Mouse (Mus musculus): ENCODE results near the gene Ehhadh. TPM values are rescaled to one million over a fixed set of nuclear protein-coding genes. Genes with fewer than 3 reads are reported as not detected.

Ehhadh gene
- polyA plus RNA-seq, 1 experiment from 2014 or later = 1.5 TPM

DNA sequence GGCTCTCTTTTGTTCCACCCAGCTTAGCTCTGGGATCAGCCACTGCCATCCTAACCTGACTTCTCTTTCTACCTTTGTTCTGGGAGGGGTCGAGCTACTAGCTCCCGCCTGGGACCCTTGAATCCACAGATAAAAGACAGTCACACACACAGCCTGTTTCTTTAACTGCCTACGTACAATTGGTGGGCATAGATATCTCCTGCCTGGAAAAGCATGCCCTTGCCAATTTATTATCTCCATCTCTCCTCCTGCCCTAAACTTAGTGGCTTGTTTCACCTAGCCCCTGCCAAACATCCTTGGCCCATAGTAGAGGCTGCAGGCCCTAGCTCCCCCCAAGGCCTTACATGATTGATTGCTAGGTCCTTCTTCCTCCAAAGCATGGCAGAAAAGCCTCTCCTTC, 46.1 kb downstream of the Ehhadh start:
- Histone ChIP-seq H3K9ac (ENCODE audit: low read length) (no peak overlapping the region), H3K4me3 (ENCODE audit: low read depth, low read length) (no peak overlapping the region), H3K4me1 (replicated peaks; ENCODE audit: control insufficient read depth, insufficient read depth, low read length) (no peaks in the 10 kb centered on the region), H3K27ac (ENCODE audit: low read depth, low read length) (no peak overlapping the region), H3K36me3 (ENCODE audit: control insufficient read depth, insufficient read depth, low read length) (no peaks in the 10 kb centered on the region), H3K9me3 (ENCODE audit: control insufficient read depth, low read length) (no peaks in the 10 kb centered on the region), H3K4me2 (ENCODE audit: low read depth, low read length, severe bottlenecking) (no peak overlapping the region), H3K27me3 (ENCODE audit: control insufficient read depth, insufficient read depth, low read length) (no peaks in the 10 kb centered on the region)
- ATAC-seq (replicated peaks; ENCODE audit: low FRiP score) (no peak), DNase-seq (ENCODE audit: low spot score) (no peak)
- WGBS = 77% methylated on average over 3 of the region's 3 CpGs

DNA sequence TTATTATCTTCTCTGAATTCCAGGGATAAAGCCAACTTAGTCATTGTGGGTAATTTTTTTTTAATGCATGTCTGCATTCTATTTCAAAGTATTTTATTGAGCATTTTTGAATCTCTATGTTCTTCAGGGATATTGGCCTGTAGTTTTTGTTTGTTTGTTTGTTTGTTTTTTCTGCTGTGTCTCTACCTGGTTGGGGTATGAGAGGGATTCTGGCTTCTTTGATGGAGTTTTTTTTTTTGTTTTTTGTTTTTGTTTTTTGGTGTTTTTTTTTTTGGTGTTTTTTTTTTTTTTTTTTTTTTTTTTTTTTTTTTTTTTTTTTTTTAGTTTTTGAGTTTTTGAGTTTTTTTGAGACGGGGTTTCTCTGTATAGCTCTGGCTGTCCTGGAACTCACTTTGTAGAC, 52.0 kb downstream of the Ehhadh start:
- WGBS = 77% methylated on average over 1 of the region's 1 CpGs
- H3K4me1 ChIP-seq (replicated peaks; ENCODE audit: control insufficient read depth, insufficient read depth, low read length) = no peaks in the 10 kb centered on the region

GRCm38 (mm10) chr16:21727897-21728364, 59.7 kb downstream of the Ehhadh start:
- Histone ChIP-seq H3K9me3 (ENCODE audit: control insufficient read depth, low read length) (no peaks in the 10 kb centered on the region), H3K4me2 (ENCODE audit: low read depth, low read length, severe bottlenecking) (peak overlapping the region; percentile 41; the same call in 1 of the 2 replicates), H3K4me3 (ENCODE audit: low read depth, low read length) (peak overlapping the region; percentile 19; the same call in 1 of the 2 replicates), H3K36me3 (ENCODE audit: control insufficient read depth, insufficient read depth, low read length) (no peaks in the 10 kb centered on the region), H3K9ac (ENCODE audit: low read length) (peak overlapping the region; percentile 35; the same call in 1 of the 2 replicates), H3K4me1 (replicated peaks; ENCODE audit: control insufficient read depth, insufficient read depth, low read length) (no peaks in the 10 kb centered on the region), H3K27ac (ENCODE audit: low read depth, low read length) (no peak overlapping the region), H3K27me3 (ENCODE audit: control insufficient read depth, insufficient read depth, low read length) (no peaks in the 10 kb centered on the region)
- WGBS = 34% methylated on average over 10 of the region's 10 CpGs
- ATAC-seq (replicated peaks; ENCODE audit: low FRiP score) = no peak
- peak; percentile 71 for DNase-seq (ENCODE audit: low spot score)

More for the DNA sequence above, 52.0 kb downstream of the Ehhadh start:
- Histone ChIP-seq H3K4me3 (ENCODE audit: low read depth, low read length) (no peak overlapping the region), H3K27ac (ENCODE audit: low read depth, low read length) (no peak overlapping the region), H3K36me3 (ENCODE audit: control insufficient read depth, insufficient read depth, low read length) (no peaks in the 10 kb centered on the region), H3K9me3 (ENCODE audit: control insufficient read depth, low read length) (no peaks in the 10 kb centered on the region), H3K9ac (ENCODE audit: low read length) (no peak overlapping the region), H3K27me3 (ENCODE audit: control insufficient read depth, insufficient read depth, low read length) (no peaks in the 10 kb centered on the region), H3K4me2 (ENCODE audit: low read depth, low read length, severe bottlenecking) (no peak overlapping the region)
- DNase-seq (ENCODE audit: low spot score) (no peak), ATAC-seq (replicated peaks; ENCODE audit: low FRiP score) (no peak)

- Histone ChIP-seq H3K27me3 (ENCODE audit: control insufficient read depth, insufficient read depth, low read length) (no peaks in the 10 kb centered on the region), H3K9me3 (ENCODE audit: control insufficient read depth, low read length) (no peaks in the 10 kb centered on the region), H3K36me3 (ENCODE audit: control insufficient read depth, insufficient read depth, low read length) (no peaks in the 10 kb centered on the region), H3K27ac (ENCODE audit: low read depth, low read length) (no peak overlapping the region), H3K4me1 (replicated peaks; ENCODE audit: control insufficient read depth, insufficient read depth, low read length) (no peaks in the 10 kb centered on the region), H3K4me3 (ENCODE audit: low read depth, low read length) (no peak overlapping the region), H3K4me2 (ENCODE audit: low read depth, low read length, severe bottlenecking) (no peak overlapping the region), H3K9ac (ENCODE audit: low read length) (no peak overlapping the region)
- WGBS = 89% methylated on average over 3 of the region's 3 CpGs
- ATAC-seq (replicated peaks; ENCODE audit: low FRiP score) (no peak), DNase-seq (ENCODE audit: low spot score) (no peak)
Observed at GRCm38 (mm10) chr16:21727421-21727820, 60.2 kb downstream of the Ehhadh start.

- Histone ChIP-seq H3K4me3 (ENCODE audit: low read depth, low read length) (no peak overlapping the region), H3K4me2 (ENCODE audit: low read depth, low read length, severe bottlenecking) (no peak overlapping the region), H3K9me3 (ENCODE audit: control insufficient read depth, low read length) (no peaks in the 10 kb centered on the region), H3K9ac (ENCODE audit: low read length) (no peak overlapping the region), H3K27ac (ENCODE audit: low read depth, low read length) (no peak overlapping the region), H3K36me3 (ENCODE audit: control insufficient read depth, insufficient read depth, low read length) (no peaks in the 10 kb centered on the region), H3K4me1 (replicated peaks; ENCODE audit: control insufficient read depth, insufficient read depth, low read length) (no peaks in the 10 kb centered on the region), H3K27me3 (ENCODE audit: control insufficient read depth, insufficient read depth, low read length) (no peaks in the 10 kb centered on the region)
- no peak for DNase-seq (ENCODE audit: low spot score)
- no peak for ATAC-seq (replicated peaks; ENCODE audit: low FRiP score)
- 92% methylated on average over 1 of the region's 1 CpGs for WGBS
Observed at GRCm38 (mm10) chr16:21724261-21724660, 63.3 kb downstream of the Ehhadh start.

DNA sequence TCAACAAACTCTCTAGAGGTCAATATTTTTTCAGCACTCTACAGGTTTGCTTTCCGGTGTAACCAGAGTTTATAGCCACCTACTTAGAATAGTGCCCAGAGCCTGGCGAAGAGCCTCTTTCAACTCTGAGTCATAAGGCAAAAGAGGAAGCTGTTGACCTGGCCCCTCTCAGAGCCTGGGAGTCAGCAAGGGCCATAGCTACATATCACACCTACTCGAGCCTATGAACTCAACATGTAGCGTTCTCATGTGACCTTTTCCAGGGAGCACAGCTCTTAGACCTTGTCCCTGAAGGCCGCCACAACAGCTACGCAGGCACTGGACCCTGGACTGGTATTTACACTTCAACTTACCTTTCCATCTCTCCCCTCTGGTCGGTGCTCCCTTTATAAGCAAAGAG, 67.8 kb downstream of the Ehhadh start:
- Histone ChIP-seq H3K4me1 (replicated peaks; ENCODE audit: control insufficient read depth, insufficient read depth, low read length) (no peaks in the 10 kb centered on the region), H3K4me2 (ENCODE audit: low read depth, low read length, severe bottlenecking) (no peak overlapping the region), H3K27ac (ENCODE audit: low read depth, low read length) (no peak overlapping the region), H3K4me3 (ENCODE audit: low read depth, low read length) (no peak overlapping the region), H3K9me3 (ENCODE audit: control insufficient read depth, low read length) (no peaks in the 10 kb centered on the region), H3K36me3 (ENCODE audit: control insufficient read depth, insufficient read depth, low read length) (no peaks in the 10 kb centered on the region), H3K9ac (ENCODE audit: low read length) (no peak overlapping the region), H3K27me3 (ENCODE audit: control insufficient read depth, insufficient read depth, low read length) (no peaks in the 10 kb centered on the region)
- WGBS = 95% methylated on average over 7 of the region's 7 CpGs
- DNase-seq (ENCODE audit: low spot score) = no peak
- no peak for ATAC-seq (replicated peaks; ENCODE audit: low FRiP score)

DNA sequence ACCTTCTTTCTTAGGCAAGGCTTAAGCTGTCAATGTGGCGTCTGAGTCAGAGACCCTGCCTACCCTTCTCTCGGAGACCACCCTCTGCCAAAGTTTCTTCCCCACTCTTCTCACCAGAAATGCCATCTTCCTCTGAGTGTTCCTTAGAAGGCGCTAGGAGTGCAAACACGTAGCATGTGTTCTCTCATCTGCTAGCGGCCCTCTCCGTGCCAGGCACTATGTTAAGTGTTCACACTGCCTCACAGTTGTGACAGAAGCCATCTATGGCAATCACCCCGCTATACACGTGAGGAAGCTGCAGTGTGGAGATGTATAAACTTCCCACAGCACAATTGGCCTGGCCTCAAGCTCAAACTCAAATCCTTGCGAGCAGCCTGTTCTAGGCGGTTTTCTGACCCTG, 73.1 kb downstream of the Ehhadh start:
- WGBS = 85% methylated on average over 10 of the region's 10 CpGs

More for the DNA sequence above, 73.1 kb downstream of the Ehhadh start:
- ATAC-seq (replicated peaks; ENCODE audit: low FRiP score) = no peak
- Histone ChIP-seq H3K4me2 (ENCODE audit: low read depth, low read length, severe bottlenecking) (no peak overlapping the region), H3K4me1 (replicated peaks; ENCODE audit: control insufficient read depth, insufficient read depth, low read length) (no peaks in the 10 kb centered on the region), H3K9ac (ENCODE audit: low read length) (no peak overlapping the region), H3K36me3 (ENCODE audit: control insufficient read depth, insufficient read depth, low read length) (no peaks in the 10 kb centered on the region), H3K27me3 (ENCODE audit: control insufficient read depth, insufficient read depth, low read length) (no peaks in the 10 kb centered on the region), H3K27ac (ENCODE audit: low read depth, low read length) (no peak overlapping the region), H3K4me3 (ENCODE audit: low read depth, low read length) (no peak overlapping the region), H3K9me3 (ENCODE audit: control insufficient read depth, low read length) (no peaks in the 10 kb centered on the region)
- no peak for DNase-seq (ENCODE audit: low spot score)

Other genes starting within 250 kb of the Ehhadh start
- 43.5 and 45.6 TPM in 2 replicates for gene 2510009E07Rik, start 93.1 kb downstream of the Ehhadh start, polyA plus RNA-seq (2014; fragmentation: Nextera tagmentation; extraction: Ambion mirVana)
- 3.5 TPM in 2 replicates for gene Map3k13, start 6.5 kb upstream of the Ehhadh start, polyA plus RNA-seq (2014; fragmentation: Nextera tagmentation; extraction: Ambion mirVana)
- 28.5 and 31.9 TPM in 2 replicates for gene Tmem41a, start 159.7 kb upstream of the Ehhadh start, polyA plus RNA-seq (2014; fragmentation: Nextera tagmentation; extraction: Ambion mirVana)
- gene Liph, start 207.9 kb upstream of the Ehhadh start, polyA plus RNA-seq (2014; fragmentation: Nextera tagmentation; extraction: Ambion mirVana) = 0.16 and 0.39 TPM in 2 replicates
- 65.8 and 75.7 TPM in 2 replicates for gene Senp2, start 221.7 kb upstream of the Ehhadh start, polyA plus RNA-seq (2014; fragmentation: Nextera tagmentation; extraction: Ambion mirVana)

Measured in forebrain, embryonic 11.5 days (tissue).